Mouse (Mus musculus): Measurements from ENCODE around the gene Clvs2. TPM values are rescaled to one million over a fixed set of nuclear protein-coding genes. Genes with fewer than 3 reads are reported as not detected.
A peak's percentile ranks its signal among the peaks of the same experiment; 100 is the strongest.

Clvs2 gene
- not detected for total RNA-seq (2021)
- long read RNA-seq, experiment 1: 0 reads
- long read RNA-seq, experiment 2: 0 reads

- DNase-seq: peak; percentile 13
Measured at GRCm38 (mm10) chr10:33624131-33624879, at the start of gene Clvs2. Gene Clvs2 (minus strand): TSS chr10:33624769.

- DNase-seq: no peak
Measured at GRCm38 (mm10) chr10:33653142-33653541, 28.6 kb upstream of the Clvs2 start.

GRCm38 (mm10) chr10:33623577-33623991, 985 bp downstream of the Clvs2 start:
- no peak for DNase-seq

GRCm38 (mm10) chr10:33622700-33623099, 1.9 kb downstream of the Clvs2 start:
- no peak for DNase-seq

- DNase-seq: no peak
Measured at GRCm38 (mm10) chr10:33616207-33616606, 8.4 kb downstream of the Clvs2 start.

- no peak for DNase-seq
Measured at GRCm38 (mm10) chr10:33613197-33613596, 11.4 kb downstream of the Clvs2 start.

GRCm38 (mm10) chr10:33592732-33593131, 31.8 kb downstream of the Clvs2 start:
- DNase-seq: peak; percentile 8

- no peak for DNase-seq
Measured at GRCm38 (mm10) chr10:33588800-33589199, 35.8 kb downstream of the Clvs2 start.

GRCm38 (mm10) chr10:33587118-33587517, 37.5 kb downstream of the Clvs2 start:
- no peak for DNase-seq

- DNase-seq: no peak
Measured at GRCm38 (mm10) chr10:33558081-33558480, 66.5 kb downstream of the Clvs2 start.

GRCm38 (mm10) chr10:33540331-33540730, 84.2 kb downstream of the Clvs2 start:
- DNase-seq: no peak

Other genes starting within 250 kb of the Clvs2 start
- gene Sult3a2, start 161.9 kb upstream of the Clvs2 start, total RNA-seq (2021): not detected
- gene Sult3a1, start 233.0 kb upstream of the Clvs2 start, total RNA-seq (2021): not detected

All from gastrocnemius, postnatal 25 days (tissue).